Mouse (Mus musculus): ENCODE data around the gene Eml5. TPM values are rescaled to one million over a fixed set of nuclear protein-coding genes. Genes with fewer than 3 reads are reported as not detected.

The Eml5 gene
- polyA plus RNA-seq, 1 experiment: 1.8 TPM

GRCm38 (mm10) chr12:98850767-98851166, 50.5 kb downstream of the Eml5 start:
- Histone ChIP-seq H3ac (ENCODE audit: control insufficient read depth, insufficient read length, low read depth) (no peak overlapping the region), H3K79me3 (ENCODE audit: low read depth) (no peaks in the 10 kb centered on the region), H3K79me2 (ENCODE audit: control insufficient read depth, insufficient read depth) (no peaks in the 10 kb centered on the region), H3K4me3 (ENCODE audit: insufficient read depth, poor library complexity, severe bottlenecking) (no peak overlapping the region), H3K36me3 (ENCODE audit: control insufficient read depth, insufficient read depth) (no peaks in the 10 kb centered on the region), H3K27me3 (ENCODE audit: control insufficient read depth, insufficient read depth, insufficient read length) (no peaks in the 10 kb centered on the region)
- no peak for TF ChIP-seq MYOG (IDR thresholded peaks at IDR 0.05; ENCODE audit: control insufficient read depth, extremely low read depth, insufficient read length)
- TF ChIP-seq CTCF (IDR thresholded peaks at IDR 0.05; ENCODE audit: control insufficient read depth, insufficient read depth, insufficient read length): peak; percentile 60
- TF ChIP-seq MAX (IDR thresholded peaks at IDR 0.05): peak; percentile 24

- no peaks in the 10 kb centered on the region for H3K79me2 ChIP-seq (ENCODE audit: control insufficient read depth, insufficient read depth)
- H3K36me3 ChIP-seq (ENCODE audit: control insufficient read depth, insufficient read depth): no peaks in the 10 kb centered on the region
- H3K27me3 ChIP-seq (ENCODE audit: control insufficient read depth, insufficient read depth, insufficient read length): no peaks in the 10 kb centered on the region
- no peak overlapping the region for H3K4me3 ChIP-seq (ENCODE audit: insufficient read depth, poor library complexity, severe bottlenecking)
- no peaks in the 10 kb centered on the region for H3K79me3 ChIP-seq (ENCODE audit: low read depth)
- H3ac ChIP-seq (ENCODE audit: control insufficient read depth, insufficient read length, low read depth): no peak overlapping the region
- TF ChIP-seq USF1 (IDR thresholded peaks at IDR 0.05; ENCODE audit: low read depth) (no peak), CTCF (IDR thresholded peaks at IDR 0.05; ENCODE audit: control insufficient read depth, insufficient read depth, insufficient read length) (no peak), CEBPB (IDR thresholded peaks at IDR 0.05; ENCODE audit: low read depth) (no peak), FOSL1 (IDR thresholded peaks at IDR 0.05; ENCODE audit: insufficient read depth, low read length, poor library complexity, severe bottlenecking) (no peak), MYOD1 (IDR thresholded peaks at IDR 0.05; ENCODE audit: control insufficient read depth, insufficient read length, low read depth) (no peak), MAX (IDR thresholded peaks at IDR 0.05) (no peak), MYOG (IDR thresholded peaks at IDR 0.05; ENCODE audit: control insufficient read depth, extremely low read depth, insufficient read length) (no peak)
These were observed 56.5 kb downstream of the Eml5 start for GRCm38 (mm10) chr12:98844774-98845173.

- H3K27me3 ChIP-seq (ENCODE audit: control insufficient read depth, insufficient read depth, insufficient read length): no peaks in the 10 kb centered on the region
- H3K79me2 ChIP-seq (ENCODE audit: control insufficient read depth, insufficient read depth): no peaks in the 10 kb centered on the region
- TF ChIP-seq MYOG (IDR thresholded peaks at IDR 0.05; ENCODE audit: control insufficient read depth, extremely low read depth, insufficient read length) (no peak), USF1 (IDR thresholded peaks at IDR 0.05; ENCODE audit: low read depth) (no peak), FOSL1 (IDR thresholded peaks at IDR 0.05; ENCODE audit: insufficient read depth, low read length, poor library complexity, severe bottlenecking) (no peak), CTCF (IDR thresholded peaks at IDR 0.05; ENCODE audit: control insufficient read depth, insufficient read depth, insufficient read length) (no peak), MAX (IDR thresholded peaks at IDR 0.05) (no peak), CEBPB (IDR thresholded peaks at IDR 0.05; ENCODE audit: low read depth) (no peak), MYOD1 (IDR thresholded peaks at IDR 0.05; ENCODE audit: control insufficient read depth, insufficient read length, low read depth) (no peak)
- no peak overlapping the region for H3ac ChIP-seq (ENCODE audit: control insufficient read depth, insufficient read length, low read depth)
- H3K4me3 ChIP-seq (ENCODE audit: insufficient read depth, poor library complexity, severe bottlenecking): no peak overlapping the region
- no peaks in the 10 kb centered on the region for H3K36me3 ChIP-seq (ENCODE audit: control insufficient read depth, insufficient read depth)
- H3K79me3 ChIP-seq (ENCODE audit: low read depth): no peaks in the 10 kb centered on the region
These were observed 61.1 kb downstream of the Eml5 start for GRCm38 (mm10) chr12:98840135-98840534.

GRCm38 (mm10) chr12:98837940-98838339, 63.3 kb downstream of the Eml5 start:
- Histone ChIP-seq H3K27me3 (ENCODE audit: control insufficient read depth, insufficient read depth, insufficient read length) (no peaks in the 10 kb centered on the region), H3K79me2 (ENCODE audit: control insufficient read depth, insufficient read depth) (no peaks in the 10 kb centered on the region), H3ac (ENCODE audit: control insufficient read depth, insufficient read length, low read depth) (no peak overlapping the region), H3K79me3 (ENCODE audit: low read depth) (no peaks in the 10 kb centered on the region), H3K4me3 (ENCODE audit: insufficient read depth, poor library complexity, severe bottlenecking) (no peak overlapping the region), H3K36me3 (ENCODE audit: control insufficient read depth, insufficient read depth) (no peaks in the 10 kb centered on the region)
- TF ChIP-seq USF1 (IDR thresholded peaks at IDR 0.05; ENCODE audit: low read depth): no peak
- no peak for TF ChIP-seq CEBPB (IDR thresholded peaks at IDR 0.05; ENCODE audit: low read depth)
- TF ChIP-seq MYOD1 (IDR thresholded peaks at IDR 0.05; ENCODE audit: control insufficient read depth, insufficient read length, low read depth): no peak
- TF ChIP-seq MAX (IDR thresholded peaks at IDR 0.05): no peak
- TF ChIP-seq MYOG (IDR thresholded peaks at IDR 0.05; ENCODE audit: control insufficient read depth, extremely low read depth, insufficient read length): no peak
- TF ChIP-seq FOSL1 (IDR thresholded peaks at IDR 0.05; ENCODE audit: insufficient read depth, low read length, poor library complexity, severe bottlenecking): no peak
- TF ChIP-seq CTCF (IDR thresholded peaks at IDR 0.05; ENCODE audit: control insufficient read depth, insufficient read depth, insufficient read length): no peak

- H3K4me3 ChIP-seq (ENCODE audit: insufficient read depth, poor library complexity, severe bottlenecking): no peak overlapping the region
- no peak overlapping the region for H3ac ChIP-seq (ENCODE audit: control insufficient read depth, insufficient read length, low read depth)
- H3K27me3 ChIP-seq (ENCODE audit: control insufficient read depth, insufficient read depth, insufficient read length): no peaks in the 10 kb centered on the region
- TF ChIP-seq CEBPB (IDR thresholded peaks at IDR 0.05; ENCODE audit: low read depth) (no peak), MYOD1 (IDR thresholded peaks at IDR 0.05; ENCODE audit: control insufficient read depth, insufficient read length, low read depth) (no peak), USF1 (IDR thresholded peaks at IDR 0.05; ENCODE audit: low read depth) (no peak), MAX (IDR thresholded peaks at IDR 0.05) (no peak), CTCF (IDR thresholded peaks at IDR 0.05; ENCODE audit: control insufficient read depth, insufficient read depth, insufficient read length) (no peak), MYOG (IDR thresholded peaks at IDR 0.05; ENCODE audit: control insufficient read depth, extremely low read depth, insufficient read length) (no peak), FOSL1 (IDR thresholded peaks at IDR 0.05; ENCODE audit: insufficient read depth, low read length, poor library complexity, severe bottlenecking) (no peak)
- H3K36me3 ChIP-seq (ENCODE audit: control insufficient read depth, insufficient read depth): no peaks in the 10 kb centered on the region
- H3K79me2 ChIP-seq (ENCODE audit: control insufficient read depth, insufficient read depth): no peaks in the 10 kb centered on the region
- H3K79me3 ChIP-seq (ENCODE audit: low read depth): no peaks in the 10 kb centered on the region
These were observed 65.8 kb downstream of the Eml5 start for GRCm38 (mm10) chr12:98835466-98835865.

- Histone ChIP-seq H3K27me3 (ENCODE audit: control insufficient read depth, insufficient read depth, insufficient read length) (no peaks in the 10 kb centered on the region), H3K79me2 (ENCODE audit: control insufficient read depth, insufficient read depth) (no peaks in the 10 kb centered on the region), H3K79me3 (ENCODE audit: low read depth) (no peaks in the 10 kb centered on the region), H3K4me3 (ENCODE audit: insufficient read depth, poor library complexity, severe bottlenecking) (no peak overlapping the region), H3ac (ENCODE audit: control insufficient read depth, insufficient read length, low read depth) (no peak overlapping the region), H3K36me3 (ENCODE audit: control insufficient read depth, insufficient read depth) (no peaks in the 10 kb centered on the region)
- TF ChIP-seq FOSL1 (IDR thresholded peaks at IDR 0.05; ENCODE audit: insufficient read depth, low read length, poor library complexity, severe bottlenecking) (no peak), MYOG (IDR thresholded peaks at IDR 0.05; ENCODE audit: control insufficient read depth, extremely low read depth, insufficient read length) (no peak), MYOD1 (IDR thresholded peaks at IDR 0.05; ENCODE audit: control insufficient read depth, insufficient read length, low read depth) (no peak), CTCF (IDR thresholded peaks at IDR 0.05; ENCODE audit: control insufficient read depth, insufficient read depth, insufficient read length) (no peak), CEBPB (IDR thresholded peaks at IDR 0.05; ENCODE audit: low read depth) (no peak), USF1 (IDR thresholded peaks at IDR 0.05; ENCODE audit: low read depth) (no peak), MAX (IDR thresholded peaks at IDR 0.05) (no peak)
These were observed 66.4 kb downstream of the Eml5 start for GRCm38 (mm10) chr12:98834879-98835278.
